Mouse (Mus musculus): ENCODE measurements around the gene Hfe2.

GRCm38 (mm10) chr3:96568605-96569004 is 43.6 kb downstream of the Hfe2 start:
- TF ChIP-seq CTCF (IDR thresholded peaks at IDR 0.05; ENCODE audit: insufficient read depth, low read depth, low read length) (no peak), POLR2A (IDR thresholded peaks at IDR 0.05; ENCODE audit: insufficient read depth, low read depth, low read length) (no peak)
